Mouse (Mus musculus) forebrain, embryonic 10.5 days (tissue): ENCODE measurements around the gene Msantd3. TPM values are rescaled to one million over a fixed set of nuclear protein-coding genes. Genes with fewer than 3 reads are reported as not detected.
A peak's percentile ranks its signal among the peaks of the same experiment; 100 is the strongest.

Source experiments
- DNase-seq: peaks from one replicate; pipeline ENCODE4 v3.0.0-alpha.2; 2017; ENCODE audit warnings: low spot score; ENCODE audit errors: extremely low spot score
- H3K27ac ChIP-seq: fragments of 300-500 bp; sonication (generic); 2 replicates; pipeline ENCODE4 v1.5.1; 2016; ENCODE audit warnings: mild to moderate bottlenecking
- H3K27me3 ChIP-seq: fragments of 300-500 bp; sonication (generic); 2 replicates; pipeline ENCODE4 v1.6.1; 2016; ENCODE audit warnings: mild to moderate bottlenecking; ENCODE audit not compliant: poor library complexity, severe bottlenecking
- H3K36me3 ChIP-seq: fragments of 300-500 bp; sonication (generic); replicated peaks from 2 replicates; pipeline ENCODE4 v1.6.1; 2016; ENCODE audit warnings: mild to moderate bottlenecking, moderate library complexity
- H3K4me1 ChIP-seq: fragments of 300-500 bp; sonication (generic); 2 replicates; pipeline ENCODE4 v1.6.1; 2016
- H3K4me3 ChIP-seq: fragments of 300-500 bp; sonication (generic); 2 replicates; pipeline ENCODE4 v1.5.1; 2016; ENCODE audit warnings: mild to moderate bottlenecking, moderate library complexity
- H3K9me3 ChIP-seq: fragments of 300-500 bp; sonication (generic); 2 replicates; pipeline ENCODE4 v1.6.1; 2016; ENCODE audit warnings: mild to moderate bottlenecking, moderate library complexity
- whole genome bisulfite sequencing: fragments of 180-500 bp; shearing (Covaris S2); methylation state at CpG from one replicate; pipeline ENCODE4 v1.1.7; 2016; 5-methylcytosine and 5-hydroxymethylcytosine counted together
- polyA plus RNA-seq: library from polyadenylated mRNA; unstranded; fragments of >200 nt; fragmentation: Nextera tagmentation; extraction: Ambion mirVana; gene quantifications from 2 replicates; pipeline ENCODE4 v1.2.1, GENCODE M21; 2016

Gene Msantd3
- polyA plus RNA-seq, 1 experiment from 2014 or later = 63.3 TPM

DNA sequence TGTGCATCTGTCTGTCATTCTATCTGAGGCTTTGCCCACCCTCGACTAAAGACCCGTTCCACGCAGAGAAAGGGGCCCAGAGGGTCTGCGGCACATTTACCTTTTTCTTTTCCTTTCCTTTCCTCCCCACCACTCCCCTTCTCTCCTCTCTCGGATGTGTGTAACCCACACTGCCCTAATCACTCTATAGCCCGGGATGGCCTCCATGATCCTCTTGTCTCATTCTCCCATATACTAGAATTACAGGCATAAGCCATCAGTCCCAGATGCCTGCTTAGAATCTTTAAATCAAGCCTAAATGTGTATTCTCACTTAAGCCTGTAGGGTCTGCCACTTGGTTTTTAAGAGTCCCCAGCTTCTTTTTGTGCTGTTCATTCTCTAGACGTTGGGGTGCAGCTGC lies 36.6 kb downstream of the Msantd3 start:
- Histone ChIP-seq H3K36me3 (no peaks in the 10 kb centered on the region), H3K9me3 (no peaks in the 10 kb centered on the region), H3K4me3 (no peak overlapping the region), H3K4me1 (peaks cover 21% of the 10 kb centered on the region), H3K27ac (no peak overlapping the region), H3K27me3 (peaks cover 37% of the 10 kb centered on the region)
- whole genome bisulfite sequencing = 87% methylated on average over 7 of the region's 7 CpGs
- DNase-seq = no peak

DNA sequence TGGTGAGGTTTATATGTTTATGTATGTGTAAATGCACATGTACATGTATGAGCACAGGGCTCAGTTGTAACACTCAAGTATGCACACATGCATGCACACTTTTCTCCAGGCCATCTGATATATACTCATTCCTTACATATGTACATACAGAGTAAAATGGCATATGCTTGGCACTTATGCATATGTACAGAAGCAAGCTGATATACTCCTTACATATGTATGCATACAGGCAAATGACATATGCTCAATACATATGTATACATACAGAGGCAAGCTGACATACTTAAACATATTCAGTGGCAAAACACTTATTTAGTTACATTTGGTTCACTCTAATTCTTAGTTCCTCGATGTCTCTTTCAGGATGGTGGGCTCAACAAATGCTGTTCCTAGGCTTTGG lies 38.1 kb downstream of the Msantd3 start:
- no peak for DNase-seq
- H3K36me3 ChIP-seq = no peaks in the 10 kb centered on the region
- H3K4me3 ChIP-seq = no peak overlapping the region
- peaks cover 37% of the 10 kb centered on the region for H3K27me3 ChIP-seq
- no peaks in the 10 kb centered on the region for H3K9me3 ChIP-seq
- peaks cover 34% of the 10 kb centered on the region for H3K4me1 ChIP-seq
- 85% methylated on average over 1 of the region's 1 CpGs for WGBS
- H3K27ac ChIP-seq = no peak overlapping the region

DNA sequence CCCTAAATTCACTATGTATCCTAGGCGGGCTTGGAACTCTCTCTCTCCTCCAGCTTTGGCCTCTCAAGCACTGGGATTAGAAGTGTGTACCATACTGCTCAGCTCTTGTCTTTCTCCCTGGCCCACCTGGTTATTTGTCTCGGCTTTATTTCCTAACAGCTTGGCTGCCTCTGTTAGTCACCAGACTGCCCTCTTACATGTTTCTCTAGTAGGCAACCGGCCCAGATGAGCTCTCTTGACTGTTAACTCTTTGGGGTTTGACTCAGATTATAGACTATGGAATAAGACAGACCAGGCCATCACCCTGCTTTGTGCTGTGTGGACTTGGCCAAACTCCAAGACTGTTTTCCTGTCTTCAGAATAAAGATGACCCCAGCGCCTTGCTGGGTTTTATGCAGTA lies 38.7 kb downstream of the Msantd3 start:
- no peak for DNase-seq
- WGBS = 75% methylated on average over 4 of the region's 4 CpGs
- Histone ChIP-seq H3K4me1 (peaks cover 39% of the 10 kb centered on the region), H3K4me3 (no peak overlapping the region), H3K27me3 (peaks cover 37% of the 10 kb centered on the region), H3K9me3 (no peaks in the 10 kb centered on the region), H3K27ac (no peak overlapping the region), H3K36me3 (no peaks in the 10 kb centered on the region)

DNA sequence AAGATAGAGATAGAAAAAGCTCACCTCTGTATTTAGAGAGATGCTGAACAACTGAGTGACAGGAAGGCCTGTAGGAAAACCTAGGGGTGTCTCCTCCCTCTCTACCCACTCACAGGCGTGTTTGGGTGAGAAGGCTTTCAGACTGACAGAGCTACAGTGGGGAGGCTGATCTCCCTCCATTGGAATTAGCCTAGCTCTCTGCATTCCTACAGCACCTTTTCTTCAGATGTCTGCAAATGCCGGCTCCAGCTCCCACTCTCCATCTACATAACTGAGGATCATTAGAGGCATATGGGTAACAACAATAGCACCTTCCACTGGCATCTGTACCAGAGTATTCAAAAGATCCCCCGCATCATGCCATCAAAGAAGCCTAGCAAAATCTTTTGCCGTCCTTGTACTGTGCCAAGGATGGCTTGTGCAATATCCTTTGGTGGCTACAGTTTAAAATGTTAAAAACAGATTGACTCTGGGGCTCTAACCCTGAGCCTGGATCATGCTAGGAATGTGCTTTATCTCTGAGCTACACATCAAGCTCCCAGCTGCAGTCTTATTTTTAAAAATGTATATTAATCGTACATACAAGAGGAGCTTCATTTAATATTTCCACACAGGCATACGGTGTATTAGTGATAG lies 39.9 kb downstream of the Msantd3 start:
- Histone ChIP-seq H3K27me3 (peaks cover 37% of the 10 kb centered on the region), H3K4me1 (peaks cover 49% of the 10 kb centered on the region), H3K36me3 (no peaks in the 10 kb centered on the region), H3K9me3 (no peaks in the 10 kb centered on the region), H3K27ac (no peak overlapping the region), H3K4me3 (no peak overlapping the region)
- WGBS = 49% methylated on average over 6 of the region's 6 CpGs
- DNase-seq = no peak

DNA sequence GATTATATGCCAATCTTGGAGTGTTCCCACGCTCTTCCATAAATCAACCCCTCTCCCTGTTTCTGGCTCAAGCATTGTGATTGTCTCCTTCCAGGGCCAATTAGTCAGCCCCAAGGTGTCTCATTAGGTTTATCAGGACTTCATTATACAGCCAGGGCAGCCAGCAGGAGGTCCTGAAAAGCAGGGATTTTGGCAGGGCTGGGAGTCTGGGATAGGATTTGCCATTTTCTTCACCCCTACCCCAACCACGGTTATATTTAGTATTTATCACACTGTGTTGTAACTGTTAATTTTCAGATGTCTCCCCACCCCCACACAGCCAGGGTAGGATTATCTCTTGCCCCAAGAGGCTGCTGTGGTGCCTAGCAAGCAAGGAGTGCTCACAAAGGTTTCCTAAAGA lies 41.5 kb downstream of the Msantd3 start:
- Histone ChIP-seq H3K4me1 (peaks cover 60% of the 10 kb centered on the region), H3K27me3 (peaks cover 37% of the 10 kb centered on the region), H3K9me3 (no peaks in the 10 kb centered on the region), H3K27ac (no peak overlapping the region), H3K36me3 (no peaks in the 10 kb centered on the region), H3K4me3 (no peak overlapping the region)
- 5% methylated on average over 2 of the region's 2 CpGs for WGBS
- DNase-seq = peak; percentile 63

DNA sequence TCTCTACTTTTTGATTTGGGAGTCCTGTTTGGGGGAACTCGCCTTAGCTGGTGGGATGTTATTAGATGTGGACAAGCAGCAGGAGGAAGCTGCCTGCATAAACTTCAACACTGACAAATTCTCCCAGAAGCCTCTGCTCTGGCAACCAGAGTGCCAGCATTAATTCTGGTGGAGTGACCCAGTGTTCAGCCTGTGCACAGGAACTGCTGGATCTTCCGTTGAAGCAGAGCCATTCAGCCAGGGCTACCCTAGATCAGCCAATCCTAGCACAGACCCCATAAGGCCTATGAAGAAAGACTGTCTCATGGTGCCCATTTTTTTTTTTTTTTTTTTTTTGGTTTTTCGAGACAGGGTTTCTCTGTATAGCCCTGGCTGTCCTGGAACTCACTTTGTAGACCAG lies 42.3 kb downstream of the Msantd3 start:
- H3K4me3 ChIP-seq = 0 out of 2 replicates have a peak overlapping the region, but pooled peaks have one; percentile 2
- 38% methylated on average over 3 of the region's 3 CpGs for WGBS
- H3K27me3 ChIP-seq = peaks cover 35% of the 10 kb centered on the region
- H3K9me3 ChIP-seq = no peaks in the 10 kb centered on the region
- H3K36me3 ChIP-seq = no peaks in the 10 kb centered on the region
- DNase-seq = no peak
- H3K4me1 ChIP-seq = peaks cover 68% of the 10 kb centered on the region
- H3K27ac ChIP-seq = peak overlapping the region; percentile 58

DNA sequence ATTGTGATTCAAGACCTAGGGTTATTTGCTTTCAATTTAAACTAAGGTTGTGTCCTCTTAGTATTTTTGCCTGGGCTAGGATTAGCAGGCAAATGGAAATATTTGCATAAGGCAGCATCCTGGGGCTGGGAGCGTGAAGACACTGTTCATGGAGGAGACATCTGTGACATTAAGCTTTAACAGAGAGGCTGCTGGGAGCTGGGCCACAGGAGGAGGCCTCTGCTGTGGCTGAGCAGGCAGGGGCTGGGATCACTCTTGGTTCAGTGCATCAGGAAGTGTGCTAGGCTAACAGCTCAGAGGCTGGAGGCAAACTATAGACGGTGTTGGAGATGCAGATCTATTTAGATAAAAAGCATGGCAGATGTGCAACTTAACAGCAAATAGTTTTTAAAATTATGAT lies 43.2 kb downstream of the Msantd3 start:
- Histone ChIP-seq H3K36me3 (peaks cover 5% of the 10 kb centered on the region), H3K4me3 (no peak overlapping the region), H3K4me1 (peaks cover 70% of the 10 kb centered on the region), H3K27me3 (peaks cover 25% of the 10 kb centered on the region), H3K9me3 (peaks cover 4% of the 10 kb centered on the region; the same call in 1 of the 2 replicates), H3K27ac (no peak overlapping the region)
- 44% methylated on average over 2 of the region's 2 CpGs for WGBS
- DNase-seq = no peak

DNA sequence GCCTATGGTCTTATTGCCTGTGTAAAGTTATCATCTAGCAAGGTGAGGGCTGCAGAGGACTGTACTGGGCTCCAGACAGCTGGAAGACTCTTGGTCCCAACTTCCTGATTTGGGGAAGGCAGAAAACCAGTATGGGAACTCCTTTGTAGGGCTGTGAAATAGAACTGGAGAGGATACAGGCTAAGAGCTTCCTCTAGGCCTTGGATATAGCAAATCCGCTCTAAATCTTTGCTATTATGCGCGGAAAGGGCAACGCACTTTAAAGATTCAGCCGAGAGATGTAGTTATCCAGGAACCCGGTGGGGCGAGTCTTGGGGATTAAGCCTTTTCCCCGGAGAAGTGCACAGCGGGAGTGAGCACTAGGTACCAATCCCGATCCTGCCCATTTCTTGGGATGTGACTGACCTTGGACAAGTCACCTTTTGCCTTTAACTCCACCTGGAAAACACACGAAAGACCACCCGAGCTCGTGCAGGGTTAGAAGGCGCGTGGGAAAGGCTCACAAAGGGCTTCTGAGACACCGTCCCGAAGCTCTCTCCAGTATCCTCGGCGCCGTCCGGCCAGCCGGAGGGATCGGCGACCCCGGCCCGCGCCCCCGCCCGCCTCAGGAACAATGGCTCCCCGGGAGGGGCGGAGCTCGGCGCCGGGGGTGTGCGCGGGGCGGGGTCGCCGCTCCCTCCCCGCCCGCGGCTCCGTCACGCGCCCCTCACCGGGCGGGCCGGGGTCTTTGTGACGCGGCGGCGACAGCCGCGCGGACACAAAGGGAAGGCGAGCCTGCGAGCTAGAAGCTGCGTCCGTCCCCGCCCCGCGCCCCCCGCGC lies 44.9 kb downstream of the Msantd3 start, which contains the start of gene Tmeff1:
Gene Tmeff1 (plus strand): TSS at position 754 of the 820 bp plus-strand sequence.
- Histone ChIP-seq H3K27me3 (peaks cover 10% of the 10 kb centered on the region), H3K9me3 (peaks cover 4% of the 10 kb centered on the region; the same call in 1 of the 2 replicates), H3K36me3 (peaks cover 22% of the 10 kb centered on the region), H3K27ac (peak within 1 kb of the TSS; percentile 99), H3K4me1 (peaks cover 67% of the 10 kb centered on the region), H3K4me3 (peak within 1 kb of the TSS; percentile 97)
- under 1% methylated on average over 58 of the region's 64 CpGs for WGBS
- DNase-seq = peak; percentile 69

DNA sequence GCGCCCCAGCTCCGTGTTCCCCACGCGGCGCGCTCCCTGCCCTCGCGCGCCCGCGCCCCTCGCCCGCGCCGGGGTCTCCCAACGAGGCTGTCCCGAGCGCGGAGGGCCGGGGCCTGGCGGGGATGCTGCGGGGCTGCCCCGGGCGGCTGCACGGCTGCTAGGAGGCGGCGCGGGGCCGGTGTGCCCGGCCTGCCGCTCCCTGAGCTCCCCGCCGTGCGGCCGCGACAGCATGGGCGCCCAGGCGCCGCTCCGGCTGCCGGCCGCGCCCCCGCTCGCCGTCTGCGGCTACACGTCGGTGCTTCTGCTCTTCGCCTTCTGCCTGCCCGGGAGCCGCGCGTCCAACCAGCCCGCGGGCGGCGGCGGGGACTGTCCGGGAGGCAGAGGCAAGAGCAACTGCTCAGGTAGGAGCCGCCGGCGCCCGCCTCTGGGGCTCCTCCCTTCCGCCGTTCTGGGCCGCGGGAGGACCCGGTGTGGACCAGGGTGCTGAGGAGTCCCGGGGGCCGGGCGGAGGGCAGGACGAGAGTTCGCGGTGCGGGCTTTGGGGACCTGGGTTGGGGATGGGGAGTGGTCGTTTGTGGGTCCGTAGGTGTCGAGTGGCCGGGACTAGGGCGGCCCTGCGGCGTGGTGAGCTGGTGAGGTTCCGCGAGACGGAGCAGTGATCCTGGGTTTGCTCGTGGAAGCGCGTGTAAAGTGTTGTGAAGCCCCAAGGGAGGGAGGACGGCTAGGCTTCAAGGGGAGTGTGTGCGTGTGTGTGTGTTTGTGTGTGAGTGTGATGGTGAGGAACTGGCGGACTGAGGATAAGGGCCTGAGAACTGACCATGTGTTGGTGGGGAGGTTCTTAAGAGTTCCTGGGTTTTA lies 45.7 kb downstream of the Msantd3 start:
- under 1% methylated on average over 79 of the region's 92 CpGs for WGBS
- Histone ChIP-seq H3K4me3 (peak overlapping the region; percentile 97), H3K9me3 (peaks cover 4% of the 10 kb centered on the region; the same call in 1 of the 2 replicates), H3K27me3 (peaks cover 2% of the 10 kb centered on the region; the same call in 1 of the 2 replicates), H3K36me3 (peaks cover 30% of the 10 kb centered on the region), H3K4me1 (peaks cover 58% of the 10 kb centered on the region), H3K27ac (peak overlapping the region; percentile 99)
- peak; percentile 68 for DNase-seq

DNA sequence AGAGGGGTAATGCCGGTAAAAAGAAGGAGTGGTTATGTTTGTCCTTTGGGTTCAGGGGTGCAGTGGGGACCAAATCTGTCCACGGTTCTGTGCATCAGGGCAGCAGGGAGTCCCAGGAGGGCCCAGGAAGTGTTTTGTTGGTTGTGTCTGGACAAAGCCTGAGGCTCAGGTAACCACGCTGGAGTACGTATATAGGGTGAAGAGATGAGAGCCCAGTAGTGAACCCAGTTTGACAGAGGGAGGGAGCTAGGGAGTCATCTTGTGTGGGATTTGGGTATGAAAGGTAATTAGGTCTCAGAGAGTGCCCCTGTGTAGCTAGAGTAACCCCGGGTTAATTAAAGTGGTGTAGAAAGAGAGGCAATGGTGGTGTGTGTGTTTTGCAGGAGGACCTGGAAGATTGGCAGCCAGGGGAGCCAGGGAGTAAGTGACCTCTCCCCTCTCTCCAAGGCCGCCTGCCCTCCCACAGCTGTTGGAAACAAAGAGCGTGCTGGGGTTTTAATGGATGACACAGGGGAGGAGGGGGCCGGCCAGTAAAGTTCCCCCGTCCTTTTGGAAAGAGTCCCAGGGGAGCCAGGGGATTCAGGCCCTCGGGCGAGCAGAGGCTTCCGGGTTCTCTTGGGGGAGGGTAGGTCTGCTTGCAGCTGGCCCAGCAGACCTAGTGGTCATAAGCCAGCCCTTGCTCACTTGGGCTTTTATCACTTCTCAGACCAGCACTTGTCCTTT lies 46.5 kb downstream of the Msantd3 start:
- Histone ChIP-seq H3K4me1 (peaks cover 50% of the 10 kb centered on the region), H3K36me3 (peaks cover 32% of the 10 kb centered on the region), H3K27ac (peak overlapping the region; percentile 99), H3K4me3 (peak overlapping the region; percentile 97), H3K9me3 (peaks cover 4% of the 10 kb centered on the region; the same call in 1 of the 2 replicates), H3K27me3 (no peaks in the 10 kb centered on the region)
- WGBS = 0% methylated on average over 12 of the region's 12 CpGs
- DNase-seq = peak; percentile 79

DNA sequence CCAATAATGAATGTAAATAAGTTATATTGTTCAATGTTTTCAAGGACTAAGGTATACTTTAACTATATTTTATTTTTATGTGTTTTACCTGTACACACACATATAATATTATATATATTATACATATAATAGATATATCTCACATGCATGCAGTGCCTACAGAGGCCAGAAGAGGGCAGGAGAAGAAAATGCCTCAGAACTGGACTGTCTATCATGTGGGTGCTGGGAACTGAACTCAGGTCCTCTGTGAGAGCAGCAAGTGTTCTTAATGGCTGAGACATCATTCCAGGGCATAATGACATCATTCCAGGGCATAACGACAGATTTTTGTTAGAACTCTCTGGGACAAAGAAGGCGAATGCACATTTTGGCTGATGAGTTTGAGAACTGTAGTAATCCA lies 47.8 kb downstream of the Msantd3 start:
- no peak overlapping the region for H3K27ac ChIP-seq
- H3K36me3 ChIP-seq = peaks cover 44% of the 10 kb centered on the region
- 0 out of 2 replicates have a peak overlapping the region, but pooled peaks have one; percentile 97 for H3K4me3 ChIP-seq
- WGBS = 97% methylated on average over 2 of the region's 2 CpGs
- no peak for DNase-seq
- peaks cover 39% of the 10 kb centered on the region for H3K4me1 ChIP-seq
- peaks cover 4% of the 10 kb centered on the region; the same call in 1 of the 2 replicates for H3K9me3 ChIP-seq
- H3K27me3 ChIP-seq = no peaks in the 10 kb centered on the region

DNA sequence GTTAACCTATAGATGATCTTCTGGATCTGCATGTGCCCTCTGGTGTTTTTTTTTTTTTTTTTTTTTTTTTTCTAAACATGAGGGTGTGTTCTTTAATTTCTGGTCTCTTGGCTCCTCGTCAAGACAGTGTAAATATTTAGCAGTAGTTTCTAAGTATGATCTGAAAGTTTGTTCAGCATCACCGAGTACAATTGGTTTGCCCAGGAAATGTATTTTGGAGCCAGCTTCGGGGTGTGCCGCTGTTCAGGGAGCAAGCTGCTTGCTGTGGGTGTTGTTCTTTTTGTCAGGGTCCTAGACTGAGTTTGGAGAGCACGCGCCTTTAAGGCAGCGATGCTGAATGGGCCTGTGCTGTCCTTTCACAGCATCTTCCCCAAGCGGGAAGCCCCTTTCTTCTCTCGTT lies 48.8 kb downstream of the Msantd3 start:
- DNase-seq = no peak
- no peak overlapping the region for H3K4me3 ChIP-seq
- no peaks in the 10 kb centered on the region for H3K27me3 ChIP-seq
- H3K36me3 ChIP-seq = peaks cover 52% of the 10 kb centered on the region
- H3K4me1 ChIP-seq = peaks cover 30% of the 10 kb centered on the region
- H3K9me3 ChIP-seq = peaks cover 4% of the 10 kb centered on the region; the same call in 1 of the 2 replicates
- 82% methylated on average over 9 of the region's 9 CpGs for WGBS
- no peak overlapping the region for H3K27ac ChIP-seq
